Mouse (Mus musculus) heart, adult 2 months (tissue): ENCODE data around the gene Tm7sf3.

Experiments used
- CTCF ChIP-seq: fragments of 200-600 bp; IDR thresholded peaks from 2 replicates; pipeline ENCODE4 v1.8.1; 2022; ENCODE audit warnings: antibody characterized with exemption, mild to moderate bottlenecking, moderate library complexity
- POLR2A ChIP-seq: fragments of 200-500 bp; IDR thresholded peaks from 2 replicates; pipeline ENCODE4 v1.6.1; 2011; ENCODE audit warnings: mild to moderate bottlenecking, low read depth, low read length, control low read depth; ENCODE audit not compliant: insufficient read depth

DNA sequence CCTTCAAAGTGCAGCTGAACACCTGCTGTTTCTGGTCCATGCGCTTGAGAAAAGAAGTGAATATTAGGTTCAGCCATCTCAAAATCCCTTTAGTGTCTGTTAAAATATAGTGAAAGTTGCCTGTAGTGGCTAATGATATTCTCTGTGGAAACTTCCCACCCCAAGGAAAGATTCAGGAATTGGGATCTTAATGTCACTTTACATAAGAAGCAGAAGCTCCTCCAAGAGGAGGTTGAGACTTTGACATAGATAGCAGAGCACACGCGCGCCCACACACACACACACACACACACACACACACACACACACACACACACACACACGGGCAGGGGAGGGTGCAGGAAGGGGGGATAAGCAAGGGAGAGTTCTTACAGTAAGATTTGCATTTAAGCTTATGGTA, 57.5 kb downstream of the Tm7sf3 start:
- TF ChIP-seq POLR2A: no peak
- no peak for TF ChIP-seq CTCF
